Mouse (Mus musculus) bone marrow, adult 2 months (tissue): ENCODE data around the gene Fgr. TPM values are rescaled to one million over a fixed set of nuclear protein-coding genes. Genes with fewer than 3 reads are reported as not detected.
A peak's percentile ranks its signal among the peaks of the same experiment; 100 is the strongest.

Source experiments
- H3K27ac ChIP-seq: fragments of 200-500 bp; 2 replicates; pipeline ENCODE4 v1.5.1; 2012; ENCODE audit warnings: low read depth, mild to moderate bottlenecking, control low read depth, inconsistent platforms, low read length; ENCODE audit not compliant: control insufficient read depth, poor library complexity, insufficient read depth
- H3K4me1 ChIP-seq: fragments of 200-500 bp; 2 replicates; pipeline ENCODE4 v1.6.1; 2011; ENCODE audit warnings: low read length; ENCODE audit not compliant: control insufficient read depth, insufficient read depth
- H3K4me3 ChIP-seq: fragments of 200-500 bp; replicated peaks from 2 replicates; pipeline ENCODE3; 2011; ENCODE audit warnings: mild to moderate bottlenecking, low read depth, low read length, control low read depth; ENCODE audit not compliant: control insufficient read depth
- CTCF ChIP-seq: fragments of 200-500 bp; IDR thresholded peaks from 2 replicates; pipeline ENCODE4 v1.5.1; 2011; ENCODE audit warnings: low read length, control low read depth; ENCODE audit not compliant: control insufficient read depth, insufficient read depth
- POLR2A ChIP-seq: fragments of 200-500 bp; IDR thresholded peaks from 2 replicates; pipeline ENCODE4 v1.6.1; 2011; ENCODE audit warnings: low read depth, mild to moderate bottlenecking, control low read depth, low read length, borderline replicate concordance; ENCODE audit not compliant: control insufficient read depth
- WGBS: fragments of 180-500 bp; shearing (Covaris S2); methylation state at CpG from one replicate; pipeline ENCODE4 v1.1.7; 2018; 5-methylcytosine and 5-hydroxymethylcytosine counted together
- polyA plus RNA-seq: library from polyadenylated mRNA; stranded (reverse); fragments of >200 nt; gene quantifications from 2 replicates; pipeline ENCODE4 v1.2.4, GENCODE M21; 2011; ENCODE audit warnings: low replicate concordance; ENCODE audit not compliant: missing spikeins, insufficient read depth, insufficient read length

Fgr gene
- polyA plus RNA-seq, 1 experiment: 53.3 TPM

GRCm38 (mm10) chr4:133026826-133027375 lies 53.0 kb downstream of the Fgr start:
- H3K4me3 ChIP-seq: no peak overlapping the region
- TF ChIP-seq CTCF (peak; percentile 14; the same call in 1 of the 2 replicates), POLR2A (no peak)
- no peak overlapping the region for H3K27ac ChIP-seq
- WGBS: 29% methylated on average over 2 of the region's 2 CpGs
- H3K4me1 ChIP-seq: no peaks in the 10 kb centered on the region; the same call in 1 of the 2 replicates

- H3K4me3 ChIP-seq: no peak overlapping the region
- WGBS: 83% methylated on average over 10 of the region's 10 CpGs
- no peaks in the 10 kb centered on the region; the same call in 1 of the 2 replicates for H3K4me1 ChIP-seq
- TF ChIP-seq CTCF (no peak), POLR2A (no peak)
- H3K27ac ChIP-seq: no peak overlapping the region
Measured at GRCm38 (mm10) chr4:133027721-133028120, 53.8 kb downstream of the Fgr start.

GRCm38 (mm10) chr4:133028193-133028592 lies 54.3 kb downstream of the Fgr start:
- 69% methylated on average over 6 of the region's 6 CpGs for WGBS
- Histone ChIP-seq H3K27ac (no peak overlapping the region), H3K4me1 (no peaks in the 10 kb centered on the region; the same call in 1 of the 2 replicates), H3K4me3 (no peak overlapping the region)
- TF ChIP-seq CTCF: no peak
- TF ChIP-seq POLR2A: no peak

- 94% methylated on average over 6 of the region's 6 CpGs for WGBS
- no peak overlapping the region for H3K27ac ChIP-seq
- no peak overlapping the region for H3K4me3 ChIP-seq
- H3K4me1 ChIP-seq: no peaks in the 10 kb centered on the region; the same call in 1 of the 2 replicates
- no peak for TF ChIP-seq CTCF
- TF ChIP-seq POLR2A: no peak
Measured at GRCm38 (mm10) chr4:133028875-133029274, 55.0 kb downstream of the Fgr start.

GRCm38 (mm10) chr4:133032410-133033095 lies 58.7 kb downstream of the Fgr start:
- TF ChIP-seq CTCF (no peak), POLR2A (no peak)
- no peak overlapping the region for H3K4me3 ChIP-seq
- 80% methylated on average over 8 of the region's 8 CpGs for WGBS
- no peaks in the 10 kb centered on the region for H3K4me1 ChIP-seq
- no peak overlapping the region for H3K27ac ChIP-seq

- Histone ChIP-seq H3K4me1 (no peaks in the 10 kb centered on the region), H3K27ac (no peak overlapping the region), H3K4me3 (no peak overlapping the region)
- WGBS: 85% methylated on average over 10 of the region's 10 CpGs
- TF ChIP-seq POLR2A (no peak), CTCF (no peak)
Measured at GRCm38 (mm10) chr4:133034478-133034877, 60.6 kb downstream of the Fgr start.

GRCm38 (mm10) chr4:133035446-133035845 lies 61.6 kb downstream of the Fgr start:
- TF ChIP-seq POLR2A: no peak
- TF ChIP-seq CTCF: no peak
- WGBS: 68% methylated on average over 1 of the region's 1 CpGs
- no peak overlapping the region for H3K27ac ChIP-seq
- H3K4me3 ChIP-seq: no peak overlapping the region
- H3K4me1 ChIP-seq: no peaks in the 10 kb centered on the region

- H3K27ac ChIP-seq: no peak overlapping the region
- TF ChIP-seq CTCF: no peak
- TF ChIP-seq POLR2A: no peak
- H3K4me1 ChIP-seq: no peaks in the 10 kb centered on the region
- WGBS: 79% methylated on average over 3 of the region's 3 CpGs
- H3K4me3 ChIP-seq: no peak overlapping the region
Measured at GRCm38 (mm10) chr4:133035946-133036345, 62.1 kb downstream of the Fgr start.

GRCm38 (mm10) chr4:133037293-133037692 lies 63.4 kb downstream of the Fgr start:
- H3K4me3 ChIP-seq: no peak overlapping the region
- TF ChIP-seq POLR2A (no peak), CTCF (no peak)
- 84% methylated on average over 9 of the region's 9 CpGs for WGBS
- H3K4me1 ChIP-seq: no peaks in the 10 kb centered on the region
- no peak overlapping the region for H3K27ac ChIP-seq
